Mouse (Mus musculus): ENCODE results near the gene Dgat2.

GRCm38 (mm10) chr7:99167939-99168338 is 14.6 kb downstream of the Dgat2 start:
- no peak for TF ChIP-seq CTCF (IDR thresholded peaks at IDR 0.05; ENCODE audit: extremely low read depth, insufficient read depth, low read length)
- TF ChIP-seq POLR2A (IDR thresholded peaks at IDR 0.05; ENCODE audit: extremely low read depth, insufficient read depth, low read length) = no peak
